Mouse (Mus musculus): Measurements from ENCODE around the gene Tut1. TPM values are rescaled to one million over a fixed set of nuclear protein-coding genes. Genes with fewer than 3 reads are reported as not detected.
"Not testable (repeated sequence)": the region's sequence is repeated elsewhere in the genome, so short reads cannot be mapped to it uniquely, and the experiment has no call there.

Gene Tut1
- polyA plus RNA-seq, 1 experiment, result 24.9 TPM

GRCm38 (mm10) chr19:8966590-8967372 is 13.1 kb downstream of the Tut1 start, which contains the start of gene Eef1g:
Gene Eef1g, plus strand, starts transcription at chr19:8967041.
- Histone ChIP-seq H3K27me3 (ENCODE audit: control insufficient read depth, insufficient read depth, insufficient read length) (no peaks in the 10 kb centered on the region), H3K36me3 (ENCODE audit: control insufficient read depth, insufficient read depth) (peaks cover 46% of the 10 kb centered on the region), H3K4me2 (ENCODE audit: low read depth) (peak within 1 kb of the TSS; percentile 87), H3K79me2 (ENCODE audit: control insufficient read depth, insufficient read depth) (peaks cover 51% of the 10 kb centered on the region), H3K4me3 (peak within 1 kb of the TSS; percentile 97), H3ac (ENCODE audit: control insufficient read depth, insufficient read length) (peak within 1 kb of the TSS; percentile 73)
- TF ChIP-seq E2F4 (IDR thresholded peaks at IDR 0.05; ENCODE audit: insufficient read depth) (no peak), SRF (IDR thresholded peaks at IDR 0.05; ENCODE audit: control insufficient read depth, insufficient read length, low read depth) (peak; percentile 55), CEBPB (IDR thresholded peaks at IDR 0.05; ENCODE audit: insufficient read depth, poor library complexity, severe bottlenecking) (no peak), TCF12 (IDR thresholded peaks at IDR 0.05; ENCODE audit: insufficient read depth, poor library complexity, severe bottlenecking) (no peak), TCF3 (IDR thresholded peaks at IDR 0.05; ENCODE audit: insufficient read length, low read depth) (no peak), POLR2A (IDR thresholded peaks at IDR 0.05; ENCODE audit: insufficient read length, low read depth) (peak; percentile 79), USF1 (IDR thresholded peaks at IDR 0.05; ENCODE audit: low read depth) (peak; percentile 56), MAX (IDR thresholded peaks at IDR 0.05; ENCODE audit: low read depth) (no peak), MYOG (IDR thresholded peaks at IDR 0.05; ENCODE audit: control insufficient read depth in 1 of 3, insufficient read depth in 1 of 3, insufficient read length in 2 of 3, low read depth in 2 of 3) (no peak), REST (IDR thresholded peaks at IDR 0.05; ENCODE audit: insufficient read depth, insufficient read length) (no peak), POLR2AphosphoS2 (IDR thresholded peaks at IDR 0.05; ENCODE audit: insufficient read length, low read depth) (peak; percentile 81), MYOD1 (IDR thresholded peaks at IDR 0.05; ENCODE audit: control insufficient read depth in 1 of 3, insufficient read length in 2 of 3, low read depth in 2 of 3) (no peak)

- H3K4me2 ChIP-seq (ENCODE audit: low read depth), result peak overlapping the region; percentile 83
- peaks cover 52% of the 10 kb centered on the region for H3K36me3 ChIP-seq (ENCODE audit: control insufficient read depth, insufficient read depth)
- H3K4me3 ChIP-seq, result peak overlapping the region; percentile 97
- H3ac ChIP-seq (ENCODE audit: control insufficient read depth, insufficient read length), result peak overlapping the region; percentile 73
- no peak for TF ChIP-seq MAX (IDR thresholded peaks at IDR 0.05; ENCODE audit: low read depth)
- no peak for TF ChIP-seq POLR2AphosphoS2 (IDR thresholded peaks at IDR 0.05; ENCODE audit: insufficient read length, low read depth)
- no peak for TF ChIP-seq SRF (IDR thresholded peaks at IDR 0.05; ENCODE audit: control insufficient read depth, insufficient read length, low read depth)
- no peak for TF ChIP-seq REST (IDR thresholded peaks at IDR 0.05; ENCODE audit: insufficient read depth, insufficient read length)
- no peak for TF ChIP-seq USF1 (IDR thresholded peaks at IDR 0.05; ENCODE audit: low read depth)
- TF ChIP-seq POLR2A (IDR thresholded peaks at IDR 0.05; ENCODE audit: insufficient read length, low read depth), result no peak
- no peak for TF ChIP-seq MYOD1 (IDR thresholded peaks at IDR 0.05; ENCODE audit: control insufficient read depth in 1 of 3, insufficient read length in 2 of 3, low read depth in 2 of 3)
- no peak for TF ChIP-seq TCF3 (IDR thresholded peaks at IDR 0.05; ENCODE audit: insufficient read length, low read depth)
- no peak for TF ChIP-seq E2F4 (IDR thresholded peaks at IDR 0.05; ENCODE audit: insufficient read depth)
- no peak for TF ChIP-seq CEBPB (IDR thresholded peaks at IDR 0.05; ENCODE audit: insufficient read depth, poor library complexity, severe bottlenecking)
- no peak for TF ChIP-seq MYOG (IDR thresholded peaks at IDR 0.05; ENCODE audit: control insufficient read depth in 1 of 3, insufficient read depth in 1 of 3, insufficient read length in 2 of 3, low read depth in 2 of 3)
- no peak for TF ChIP-seq TCF12 (IDR thresholded peaks at IDR 0.05; ENCODE audit: insufficient read depth, poor library complexity, severe bottlenecking)
- peaks cover 57% of the 10 kb centered on the region for H3K79me2 ChIP-seq (ENCODE audit: control insufficient read depth, insufficient read depth)
- H3K27me3 ChIP-seq (ENCODE audit: control insufficient read depth, insufficient read depth, insufficient read length), result no peaks in the 10 kb centered on the region
These were observed 13.7 kb downstream of the Tut1 start for GRCm38 (mm10) chr19:8967373-8967743.

- Histone ChIP-seq H3K4me3 (peak overlapping the region; percentile 97), H3K4me2 (ENCODE audit: low read depth) (peak overlapping the region; percentile 83), H3K27me3 (ENCODE audit: control insufficient read depth, insufficient read depth, insufficient read length) (no peaks in the 10 kb centered on the region), H3K36me3 (ENCODE audit: control insufficient read depth, insufficient read depth) (peaks cover 52% of the 10 kb centered on the region), H3ac (ENCODE audit: control insufficient read depth, insufficient read length) (peak overlapping the region; percentile 73), H3K79me2 (ENCODE audit: control insufficient read depth, insufficient read depth) (peaks cover 62% of the 10 kb centered on the region)
- TF ChIP-seq MAX (IDR thresholded peaks at IDR 0.05; ENCODE audit: low read depth), result no peak
- TF ChIP-seq POLR2A (IDR thresholded peaks at IDR 0.05; ENCODE audit: insufficient read length, low read depth), result no peak
- TF ChIP-seq E2F4 (IDR thresholded peaks at IDR 0.05; ENCODE audit: insufficient read depth), result no peak
- TF ChIP-seq MYOG (IDR thresholded peaks at IDR 0.05; ENCODE audit: control insufficient read depth in 1 of 3, insufficient read depth in 1 of 3, insufficient read length in 2 of 3, low read depth in 2 of 3), result no peak
- no peak for TF ChIP-seq CEBPB (IDR thresholded peaks at IDR 0.05; ENCODE audit: insufficient read depth, poor library complexity, severe bottlenecking)
- no peak for TF ChIP-seq USF1 (IDR thresholded peaks at IDR 0.05; ENCODE audit: low read depth)
- no peak for TF ChIP-seq REST (IDR thresholded peaks at IDR 0.05; ENCODE audit: insufficient read depth, insufficient read length)
- TF ChIP-seq TCF12 (IDR thresholded peaks at IDR 0.05; ENCODE audit: insufficient read depth, poor library complexity, severe bottlenecking), result no peak
- no peak for TF ChIP-seq POLR2AphosphoS2 (IDR thresholded peaks at IDR 0.05; ENCODE audit: insufficient read length, low read depth)
- TF ChIP-seq TCF3 (IDR thresholded peaks at IDR 0.05; ENCODE audit: insufficient read length, low read depth), result no peak
- no peak for TF ChIP-seq SRF (IDR thresholded peaks at IDR 0.05; ENCODE audit: control insufficient read depth, insufficient read length, low read depth)
- TF ChIP-seq MYOD1 (IDR thresholded peaks at IDR 0.05; ENCODE audit: control insufficient read depth in 1 of 3, insufficient read length in 2 of 3, low read depth in 2 of 3), result no peak
These were observed 14.2 kb downstream of the Tut1 start for GRCm38 (mm10) chr19:8967893-8968292.

GRCm38 (mm10) chr19:8972491-8972890 is 18.8 kb downstream of the Tut1 start:
- not testable (repeated sequence) for H3K4me2 ChIP-seq (ENCODE audit: low read depth); H3K4me3 ChIP-seq; H3K27me3 ChIP-seq (ENCODE audit: control insufficient read depth, insufficient read depth, insufficient read length); H3ac ChIP-seq (ENCODE audit: control insufficient read depth, insufficient read length)
- Histone ChIP-seq H3K36me3 (ENCODE audit: control insufficient read depth, insufficient read depth) (peaks cover 85% of the 10 kb centered on the region), H3K79me2 (ENCODE audit: control insufficient read depth, insufficient read depth) (peaks cover 98% of the 10 kb centered on the region)
- TF ChIP-seq POLR2AphosphoS2 (IDR thresholded peaks at IDR 0.05; ENCODE audit: insufficient read length, low read depth), result peak; percentile 26
